Mouse (Mus musculus) embryo, embryonic 11 days (tissue): ENCODE data around the gene Plin5.
"Not testable (repeated sequence)": the region's sequence is repeated elsewhere in the genome, so short reads cannot be mapped to it uniquely, and the experiment has no call there.

Source experiments
- DNase-seq: peaks from one replicate; pipeline ENCODE4 v3.0.0-alpha.2; 2015

The Plin5 gene

GRCm38 (mm10) chr17:56106436-56106835, 11.0 kb downstream of the Plin5 start:
- DNase-seq = not testable (repeated sequence)

DNA sequence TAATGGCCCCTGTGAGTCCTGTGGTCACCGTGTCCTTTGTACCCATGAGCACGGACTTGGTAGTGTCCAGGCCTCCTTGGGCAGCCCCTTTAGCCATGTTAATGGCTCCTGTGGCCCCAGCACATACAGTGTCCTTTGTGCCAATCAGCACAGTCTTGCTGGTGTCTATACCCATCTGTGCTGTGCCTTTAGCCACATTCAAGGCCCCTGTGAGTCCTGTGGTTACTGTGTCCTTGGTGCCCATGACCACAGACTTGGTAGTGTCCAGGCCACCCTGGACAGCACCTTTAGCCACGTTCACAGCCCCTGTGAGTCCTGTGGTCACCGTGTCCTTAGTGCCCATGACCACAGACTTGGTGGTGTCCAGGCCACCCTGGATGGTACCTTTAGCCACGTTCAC, 12.6 kb downstream of the Plin5 start:
- DNase-seq = not testable (repeated sequence)

GRCm38 (mm10) chr17:56103465-56104285, 13.7 kb downstream of the Plin5 start:
- DNase-seq = no peak

DNA sequence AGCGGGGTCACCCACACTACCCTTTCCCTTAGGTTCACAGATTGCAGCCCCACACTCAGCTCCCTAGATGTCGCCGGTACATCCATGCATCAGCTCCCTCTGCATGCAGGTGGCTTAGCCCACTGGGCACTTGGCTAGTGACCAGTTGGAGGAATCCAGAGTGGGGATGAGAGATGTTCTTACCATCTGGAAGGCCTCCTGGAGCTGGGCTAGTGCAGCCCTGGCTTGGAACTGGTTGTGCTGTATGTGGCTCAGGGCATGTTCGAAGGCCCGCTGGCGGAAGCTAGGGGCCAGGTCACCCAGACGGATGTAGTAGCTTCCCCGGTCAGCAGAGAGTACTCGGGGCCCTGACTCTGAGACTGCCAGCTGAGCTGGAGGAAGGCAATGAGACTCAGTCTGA, 14.5 kb downstream of the Plin5 start:
- DNase-seq = no peak

- DNase-seq = no peak
Measured at GRCm38 (mm10) chr17:56102158-56102557, 15.2 kb downstream of the Plin5 start.

DNA sequence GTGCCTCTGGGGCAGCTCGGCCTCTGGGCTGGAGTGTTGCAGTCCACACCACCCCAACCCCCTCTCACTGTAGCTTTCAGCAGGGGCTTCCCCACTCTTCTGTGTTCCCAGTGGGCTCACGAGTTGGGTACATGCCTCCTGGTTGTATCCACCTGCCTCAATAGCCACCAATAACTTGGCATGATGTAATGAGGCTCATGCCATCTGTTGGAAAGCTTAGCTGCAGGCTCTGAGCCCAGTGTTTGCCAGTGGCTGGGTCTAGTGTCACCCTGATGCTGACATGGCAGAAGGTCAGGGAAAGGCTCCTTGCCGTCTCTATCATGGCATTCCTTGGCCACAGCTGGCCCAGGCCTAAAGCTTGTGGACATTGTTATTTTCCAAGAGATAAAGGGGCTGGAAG, 16.6 kb downstream of the Plin5 start:
- DNase-seq = no peak

DNA sequence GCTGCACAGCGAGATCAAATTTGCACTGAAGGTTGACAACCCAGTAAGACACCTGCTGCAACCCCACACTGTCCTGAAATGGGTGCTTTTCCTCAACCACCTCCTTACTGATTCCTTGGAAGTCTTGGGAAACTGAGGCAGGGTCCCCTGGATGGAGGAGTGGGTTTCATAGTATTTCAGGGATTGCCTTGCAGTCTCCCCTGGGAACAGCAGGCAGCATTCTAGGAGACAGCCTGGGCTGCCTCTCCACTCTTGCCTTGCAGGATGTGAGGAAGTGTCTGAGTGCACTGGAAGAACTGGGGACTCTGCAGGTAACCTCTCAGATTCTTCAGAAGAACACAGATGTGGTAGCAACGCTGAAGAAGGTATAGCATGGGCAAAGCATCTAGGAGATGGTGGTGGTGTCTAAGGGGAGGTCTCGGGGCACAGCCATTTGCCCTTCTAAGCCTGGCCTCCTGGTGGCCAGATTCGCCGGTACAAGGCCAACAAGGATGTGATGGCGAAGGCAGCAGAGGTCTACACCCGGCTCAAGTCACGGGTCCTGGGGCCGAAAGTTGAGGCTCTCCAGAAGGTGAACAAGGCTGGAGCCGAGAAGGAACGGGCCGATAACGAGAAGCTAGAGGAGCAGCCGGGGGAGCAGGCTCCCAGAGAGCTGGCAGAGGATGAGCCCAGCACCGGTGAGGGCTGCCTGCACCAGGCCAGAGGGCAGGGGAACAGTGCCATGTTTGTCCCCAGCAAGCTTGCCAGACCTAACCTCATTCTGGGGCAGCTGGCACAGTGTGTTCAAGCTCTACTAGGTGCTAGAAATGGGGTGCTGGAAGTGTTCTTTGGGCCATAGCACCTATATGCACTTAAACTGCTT, 18.5 kb downstream of the Plin5 start:
- DNase-seq = no peak

DNA sequence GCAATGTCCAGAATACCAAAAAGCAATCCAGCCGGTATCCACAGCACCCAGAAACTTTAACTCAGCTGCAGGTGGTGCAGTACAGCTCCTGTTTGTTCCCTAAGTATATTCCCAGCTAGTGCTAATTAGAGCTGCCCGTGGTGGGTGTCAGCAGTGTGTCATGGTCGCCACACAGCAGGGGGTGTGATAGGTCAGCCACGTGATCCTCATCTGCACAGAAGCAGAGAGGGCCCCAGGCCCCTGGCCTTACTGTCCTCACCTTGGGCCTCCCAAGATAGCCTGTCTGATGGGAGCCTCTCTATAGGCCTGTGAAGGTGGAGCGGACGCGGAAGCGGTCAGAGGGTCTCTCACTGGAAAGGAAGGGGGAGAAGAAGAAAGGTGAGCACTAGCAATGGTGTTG, 19.2 kb downstream of the Plin5 start:
- no peak for DNase-seq

GRCm38 (mm10) chr17:56096883-56097282, 20.5 kb downstream of the Plin5 start:
- DNase-seq = no peak

DNA sequence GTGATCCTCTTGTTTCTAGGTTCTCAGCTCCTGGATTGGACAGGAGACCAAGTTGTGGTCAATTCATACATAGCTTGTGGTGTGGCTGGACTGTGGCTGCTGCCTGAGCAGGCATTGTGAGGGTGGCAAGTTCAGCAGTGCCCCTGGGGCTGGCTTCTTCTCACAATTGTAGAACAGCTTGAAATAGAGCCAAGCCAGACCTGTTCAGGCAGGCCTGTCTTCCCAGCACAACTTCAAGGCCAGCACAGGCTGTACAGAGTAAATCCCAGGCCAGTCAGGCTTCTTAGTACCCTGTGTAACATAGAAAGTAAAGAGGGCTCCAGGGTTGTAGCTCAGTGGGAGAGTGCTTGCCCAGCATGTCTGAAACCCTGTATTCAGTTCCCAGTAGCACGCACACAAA, 24.6 kb downstream of the Plin5 start:
- DNase-seq = no peak

DNA sequence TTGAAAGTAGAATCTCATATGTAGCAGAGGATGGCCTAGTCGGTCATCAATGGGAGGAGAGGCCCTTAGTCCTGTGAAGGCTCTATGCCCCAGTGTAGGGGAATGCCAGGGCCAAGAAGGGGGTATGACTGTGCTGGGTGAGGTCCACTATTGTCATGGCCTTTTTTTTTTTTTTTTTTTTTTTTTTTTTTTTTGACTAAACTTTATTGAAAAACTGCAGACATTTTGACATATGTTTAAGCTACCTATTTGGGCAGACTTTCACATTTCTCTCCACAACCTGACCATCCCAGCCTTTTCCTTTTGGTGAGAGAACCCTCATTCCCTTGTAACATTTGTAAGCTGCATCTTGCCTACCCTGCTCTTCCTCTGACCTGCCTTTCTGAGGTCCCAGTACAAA, 25.1 kb downstream of the Plin5 start:
- DNase-seq = no peak

GRCm38 (mm10) chr17:56080781-56081585, 36.4 kb downstream of the Plin5 start:
- peak; percentile 92 for DNase-seq

- peak; percentile 8 for DNase-seq
Measured at GRCm38 (mm10) chr17:56079921-56080320, 37.5 kb downstream of the Plin5 start.

DNA sequence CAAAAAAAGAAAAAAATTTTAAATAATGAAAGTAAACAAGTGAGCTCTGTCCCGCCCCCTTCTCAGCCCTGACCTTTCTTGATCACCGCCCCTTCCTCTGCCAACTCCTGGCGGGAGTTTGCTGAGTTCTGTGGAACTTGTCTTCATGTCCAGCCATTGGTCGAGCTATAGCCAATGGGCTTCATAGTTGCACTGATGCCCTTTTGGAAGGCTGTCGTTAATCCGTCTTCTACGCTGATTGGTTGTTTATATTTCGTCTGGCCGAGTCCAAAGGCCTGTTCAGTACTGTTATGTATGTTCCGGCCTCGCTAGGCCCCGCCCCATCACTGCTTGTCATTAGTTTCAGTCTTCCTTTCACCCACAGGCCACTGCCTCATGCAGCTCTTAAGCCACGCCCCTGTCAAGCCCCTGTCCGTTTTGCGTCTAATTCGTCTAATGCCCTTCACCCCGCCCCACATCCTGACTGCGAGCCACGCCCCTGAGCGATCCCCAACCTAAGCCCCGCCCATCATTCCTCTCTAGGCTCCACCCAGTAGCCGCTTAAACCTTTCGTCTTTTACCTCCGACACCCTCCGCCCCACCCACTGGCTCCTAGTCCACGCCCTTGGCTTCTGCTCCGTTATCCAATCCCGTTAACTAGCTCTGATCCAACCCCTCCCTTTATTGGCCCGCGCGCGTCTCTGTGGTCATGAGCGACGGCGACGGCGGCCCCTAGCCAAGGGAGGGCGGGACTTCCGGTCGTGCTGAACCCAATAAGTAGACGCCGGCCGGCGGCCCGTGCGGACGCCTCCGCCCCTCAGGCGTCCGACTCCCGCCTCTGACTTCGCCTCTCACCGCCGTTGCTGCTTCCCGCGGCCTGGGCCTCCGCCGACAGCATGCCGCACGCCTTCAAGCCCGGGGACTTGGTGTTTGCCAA, 38.3 kb downstream of the Plin5 start, which contains the start of gene Hdgfl2:
Gene Hdgfl2 (plus strand): TSS at position 755 of the 916 bp plus-strand sequence.
- peak; percentile 100 for DNase-seq

GRCm38 (mm10) chr17:56078361-56078760, 39.0 kb downstream of the Plin5 start:
- not testable (repeated sequence) for DNase-seq

GRCm38 (mm10) chr17:56077523-56077922, 39.9 kb downstream of the Plin5 start:
- no peak for DNase-seq

DNA sequence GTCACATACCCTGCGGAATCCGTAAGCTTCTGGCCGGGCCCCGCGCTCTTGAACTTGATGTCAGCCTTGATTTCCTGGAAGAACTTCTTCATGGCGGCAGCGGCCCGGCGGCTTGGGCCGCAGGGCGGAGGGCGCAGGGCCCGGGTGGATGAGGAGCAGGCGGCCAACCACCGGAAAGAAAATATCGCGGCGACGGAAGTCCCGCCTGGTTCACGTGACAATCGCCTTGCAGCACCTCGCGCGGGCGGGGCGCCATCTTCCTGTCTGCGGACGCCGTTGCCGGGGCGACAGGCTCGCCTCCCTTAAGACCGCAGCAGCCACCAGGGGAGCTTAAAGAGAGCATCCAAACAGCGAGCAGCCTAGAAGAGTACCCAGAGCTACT, 42.6 kb downstream of the Plin5 start, which contains the start of gene Ubxn6:
Gene Ubxn6 (minus strand): TSS at position 202 of the 382 bp plus-strand sequence.
- peak; percentile 99 for DNase-seq

DNA sequence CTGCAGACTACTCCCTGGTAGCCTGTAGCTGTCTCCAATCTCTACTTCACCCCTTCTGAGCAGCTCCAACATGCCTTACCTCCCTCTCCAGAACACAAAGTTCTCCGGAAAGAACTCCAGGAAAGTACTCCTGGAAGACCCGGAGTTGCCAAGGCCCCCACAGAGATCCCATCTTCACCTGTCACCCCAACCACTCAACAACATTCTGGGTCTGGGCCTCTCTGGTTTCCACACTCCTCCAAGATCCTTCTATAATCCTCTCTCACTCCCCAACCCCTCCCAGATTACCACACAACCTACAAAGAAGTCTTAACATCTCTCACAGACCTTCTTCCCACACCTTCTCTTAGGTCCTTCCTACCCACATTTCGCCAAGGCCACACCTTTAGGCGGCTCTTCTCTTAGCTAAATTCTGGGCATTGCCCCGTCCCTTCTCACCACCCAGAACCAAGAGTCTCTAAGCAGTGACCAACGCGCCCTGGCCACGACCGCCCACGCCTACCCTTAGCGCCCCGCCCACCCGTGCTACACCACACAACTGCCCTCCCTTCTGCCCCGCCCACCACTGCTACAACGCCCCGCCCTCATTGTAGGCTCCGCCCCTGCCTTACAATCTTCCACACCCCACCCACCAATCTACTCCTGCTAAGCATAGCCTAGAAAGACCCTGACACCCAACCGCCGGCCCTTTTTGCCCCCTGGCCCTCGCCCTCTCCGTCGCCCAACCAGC, 43.1 kb downstream of the Plin5 start:
- DNase-seq = peak; percentile 92

- DNase-seq = no peak
Measured at GRCm38 (mm10) chr17:56072243-56072642, 45.2 kb downstream of the Plin5 start.

GRCm38 (mm10) chr17:56071126-56071525, 46.3 kb downstream of the Plin5 start:
- DNase-seq = no peak

DNA sequence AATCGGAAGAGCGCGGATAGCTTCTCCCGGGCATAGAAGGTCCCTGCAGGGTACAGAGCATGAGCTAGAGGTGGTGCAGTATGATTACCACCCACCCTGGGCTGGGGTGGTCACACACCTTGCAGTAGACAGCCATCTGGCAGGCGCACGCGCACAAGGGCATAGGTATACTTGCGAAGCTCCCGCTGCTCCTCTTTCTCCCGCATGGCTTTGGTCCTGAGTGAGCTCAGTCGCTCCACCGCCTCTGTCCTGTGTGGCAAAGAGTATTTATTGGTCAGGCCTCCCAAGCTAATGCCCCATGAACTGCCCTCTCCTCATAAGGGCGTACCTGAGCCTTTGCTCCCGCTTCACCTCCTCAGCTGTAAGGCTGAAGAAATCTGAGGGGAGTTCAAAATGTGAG, 48.3 kb downstream of the Plin5 start:
- DNase-seq = no peak
